Mouse (Mus musculus): ENCODE data around the gene Ncoa6.
A peak's percentile ranks its signal among the peaks of the same experiment; 100 is the strongest.

GRCm38 (mm10) chr2:155517455-155518423 is 44.0 kb upstream of the Ncoa6 start, which contains the start of the genes Acss2 and Ggt7:
- TF ChIP-seq POLR2A (IDR thresholded peaks at IDR 0.05; ENCODE audit: borderline replicate concordance, insufficient read depth, low read length) = peak; percentile 63; the same call in 1 of the 2 replicates
- TF ChIP-seq CTCF (IDR thresholded peaks at IDR 0.05; ENCODE audit: borderline replicate concordance, insufficient read depth, low read depth, low read length) = peak; percentile 68; the same call in 1 of the 2 replicates
